Mouse (Mus musculus) ES-E14 (cell line): Measurements from ENCODE around the gene Thrb.

Experiments used
- CHD2 ChIP-seq: IDR thresholded peaks from 2 replicates; pipeline ENCODE4 v1.6.1; 2014; ENCODE audit warnings: mild to moderate bottlenecking, low read depth, low read length, inconsistent platforms
- MAFK ChIP-seq: IDR thresholded peaks from 2 replicates; pipeline ENCODE4 v1.6.1; 2014; ENCODE audit warnings: mild to moderate bottlenecking, low read depth, low read length, inconsistent platforms; ENCODE audit not compliant: insufficient read depth
- ZNF384 ChIP-seq: IDR thresholded peaks from 2 replicates; pipeline ENCODE4 v1.6.1; 2012; ENCODE audit warnings: low read depth, low read length, inconsistent platforms

DNA sequence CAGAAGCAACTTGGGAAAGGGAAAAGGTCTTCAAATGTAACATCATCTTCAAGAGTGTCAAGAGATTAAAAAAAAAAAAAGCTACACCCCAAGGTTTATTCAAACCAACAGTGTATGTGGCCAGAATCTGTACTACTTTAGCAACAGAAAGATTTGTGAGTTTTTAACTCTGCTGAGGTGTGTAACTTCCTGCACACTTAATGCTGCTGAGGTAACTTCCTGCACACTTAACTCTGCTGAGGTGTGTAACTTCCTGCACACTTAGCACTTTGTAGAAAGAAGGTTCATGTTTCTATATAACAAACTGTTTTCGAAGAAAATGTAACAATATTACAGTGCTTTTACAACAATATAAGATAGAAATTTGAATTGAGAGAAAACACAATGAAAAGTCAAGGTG is 343.6 kb downstream of the Thrb start:
- TF ChIP-seq ZNF384: no peak
- no peak for TF ChIP-seq CHD2
- no peak for TF ChIP-seq MAFK
